Mouse (Mus musculus) small intestine, adult 2 months (tissue): Measurements from ENCODE around the gene Strbp. TPM values are rescaled to one million over a fixed set of nuclear protein-coding genes. Genes with fewer than 3 reads are reported as not detected.

ENCODE experiments used
- H3K27ac ChIP-seq: fragments of 200-500 bp; 2 replicates; pipeline ENCODE4 v1.5.1; 2012; ENCODE audit warnings: low read depth, low read length, control low read depth, inconsistent platforms; ENCODE audit not compliant: insufficient read depth
- H3K27me3 ChIP-seq: fragments of 200-500 bp; 2 replicates; pipeline ENCODE4 v1.6.1; 2012; ENCODE audit warnings: mild to moderate bottlenecking, moderate library complexity, low read length, inconsistent platforms; ENCODE audit not compliant: control insufficient read depth, insufficient read depth
- H3K36me3 ChIP-seq: fragments of 200-500 bp; 2 replicates; pipeline ENCODE4 v1.6.1; 2012; ENCODE audit warnings: mild to moderate bottlenecking, low read length, control low read depth, inconsistent platforms; ENCODE audit not compliant: control insufficient read depth, insufficient read depth
- H3K4me1 ChIP-seq: fragments of 200-500 bp; 2 replicates; pipeline ENCODE4 v1.6.1; 2012; ENCODE audit warnings: low read length, inconsistent platforms, mixed read lengths; ENCODE audit not compliant: control insufficient read depth, insufficient read depth, insufficient read length
- H3K4me3 ChIP-seq: fragments of 200-500 bp; 2 replicates; pipeline ENCODE4 v1.5.1; 2012; ENCODE audit warnings: low read depth, mild to moderate bottlenecking, control low read depth, inconsistent platforms, low read length, moderate library complexity
- CTCF ChIP-seq: fragments of 200-500 bp; IDR thresholded peaks from 2 replicates; pipeline ENCODE4 v1.5.1; 2012; ENCODE audit warnings: low read depth, mild to moderate bottlenecking, control low read depth, inconsistent platforms, low read length, moderate library complexity, mixed read lengths; ENCODE audit not compliant: insufficient replicate concordance, insufficient read length; ENCODE audit errors: extremely low read depth
- POLR2A ChIP-seq: fragments of 200-500 bp; IDR thresholded peaks from 2 replicates; pipeline ENCODE4 v1.6.1; 2012; ENCODE audit warnings: low read depth, mild to moderate bottlenecking, control low read depth, inconsistent platforms, low read length, moderate library complexity
- WGBS: fragments of 180-500 bp; shearing (Covaris S2); methylation state at CpG from one replicate; pipeline ENCODE4 v1.1.7; 2018; 5-methylcytosine and 5-hydroxymethylcytosine counted together
- polyA plus RNA-seq: library from polyadenylated mRNA; depleted of rRNA; stranded (reverse); fragments of >200 nt; gene quantifications from 2 replicates; pipeline ENCODE4 v1.2.3, GENCODE M21; 2012

Gene Strbp
- polyA plus RNA-seq, 1 experiment: 2.7 TPM

DNA sequence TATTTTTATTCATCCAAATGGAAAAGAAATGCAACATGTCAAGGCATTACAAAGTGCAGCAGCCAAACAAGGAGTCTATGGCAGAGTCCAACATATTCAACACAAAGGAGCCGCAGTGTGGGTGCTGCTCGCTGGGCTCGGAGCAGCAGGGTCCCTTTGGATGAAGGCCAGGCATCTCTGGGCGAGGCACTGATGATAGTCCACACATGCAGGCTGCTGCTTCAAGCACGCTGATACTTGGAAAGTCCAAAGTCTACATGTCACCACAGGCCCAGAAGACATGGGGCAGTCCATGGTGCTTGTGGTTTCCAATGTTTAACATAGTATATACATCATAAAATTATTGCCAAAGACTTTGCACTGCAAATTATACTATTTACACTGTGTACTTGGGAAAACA lies 133.8 kb downstream of the Strbp start:
- WGBS: 19% methylated on average over 5 of the region's 5 CpGs
- Histone ChIP-seq H3K27ac (no peak overlapping the region), H3K27me3 (no peaks in the 10 kb centered on the region), H3K36me3 (peaks cover 17% of the 10 kb centered on the region), H3K4me3 (no peak overlapping the region), H3K4me1 (peaks cover 7% of the 10 kb centered on the region; the same call in 1 of the 2 replicates)
- no peak for TF ChIP-seq POLR2A
- TF ChIP-seq CTCF: no peak

- TF ChIP-seq CTCF (no peak), POLR2A (no peak)
- 67% methylated on average over 1 of the region's 1 CpGs for WGBS
- no peak overlapping the region for H3K27ac ChIP-seq
Observed at GRCm38 (mm10) chr2:37566035-37566434, 137.6 kb downstream of the Strbp start.

GRCm38 (mm10) chr2:37565579-37565978 lies 138.1 kb downstream of the Strbp start:
- H3K36me3 ChIP-seq: peaks cover 39% of the 10 kb centered on the region
- WGBS: 20% methylated on average over 2 of the region's 2 CpGs
- H3K27me3 ChIP-seq: no peaks in the 10 kb centered on the region
- TF ChIP-seq POLR2A: no peak
- TF ChIP-seq CTCF: no peak
- no peak overlapping the region for H3K27ac ChIP-seq
- peaks cover 6% of the 10 kb centered on the region; the same call in 1 of the 2 replicates for H3K4me1 ChIP-seq
- H3K4me3 ChIP-seq: no peak overlapping the region

More at GRCm38 (mm10) chr2:37566035-37566434, 137.6 kb downstream of the Strbp start:
- peaks cover 7% of the 10 kb centered on the region; the same call in 1 of the 2 replicates for H3K4me1 ChIP-seq
- peaks cover 39% of the 10 kb centered on the region for H3K36me3 ChIP-seq
- H3K27me3 ChIP-seq: no peaks in the 10 kb centered on the region
- no peak overlapping the region for H3K4me3 ChIP-seq

GRCm38 (mm10) chr2:37556366-37556765 lies 147.3 kb downstream of the Strbp start:
- TF ChIP-seq CTCF (no peak), POLR2A (no peak)
- no peak overlapping the region for H3K27ac ChIP-seq
- H3K36me3 ChIP-seq: peaks cover 61% of the 10 kb centered on the region
- no peaks in the 10 kb centered on the region for H3K27me3 ChIP-seq
- 90% methylated on average over 2 of the region's 2 CpGs for WGBS
- H3K4me1 ChIP-seq: no peaks in the 10 kb centered on the region
- H3K4me3 ChIP-seq: no peak overlapping the region

DNA sequence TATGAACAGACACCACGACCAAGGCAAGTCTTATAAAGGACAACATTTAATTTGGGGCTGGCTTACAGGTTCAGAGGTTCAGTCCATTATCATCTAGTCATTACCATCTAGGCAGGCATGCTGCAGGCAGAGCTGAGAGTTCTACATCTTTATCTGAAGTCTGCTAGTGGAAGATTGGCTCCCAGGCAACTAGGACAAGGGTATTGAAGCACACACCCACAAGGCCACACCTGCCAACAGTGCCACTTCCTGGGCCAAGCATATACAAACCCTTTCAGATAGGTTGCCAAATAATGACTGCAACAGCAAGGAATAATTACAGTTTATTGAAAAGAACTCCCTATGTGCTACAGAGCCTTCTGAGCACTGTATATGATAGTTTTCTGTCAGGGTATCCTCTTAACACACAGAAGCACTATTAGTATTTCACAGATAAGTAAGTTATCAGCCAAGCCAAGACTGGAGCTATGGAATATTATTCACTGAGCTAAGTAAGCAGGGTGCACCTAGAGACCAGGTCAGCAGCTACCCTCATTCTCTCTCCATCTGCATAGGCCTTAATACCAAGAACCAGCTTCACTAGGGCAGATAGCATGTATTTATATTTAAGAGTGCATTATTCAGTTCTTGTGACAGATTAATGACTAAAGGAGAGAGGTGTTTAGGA lies 154.2 kb downstream of the Strbp start:
- no peak overlapping the region for H3K27ac ChIP-seq
- no peak for TF ChIP-seq CTCF
- TF ChIP-seq POLR2A: no peak
- 44% methylated on average over 1 of the region's 1 CpGs for WGBS
- no peak overlapping the region for H3K4me3 ChIP-seq
- peaks cover 31% of the 10 kb centered on the region for H3K36me3 ChIP-seq
- no peaks in the 10 kb centered on the region for H3K27me3 ChIP-seq
- no peaks in the 10 kb centered on the region; the same call in 1 of the 2 replicates for H3K4me1 ChIP-seq

DNA sequence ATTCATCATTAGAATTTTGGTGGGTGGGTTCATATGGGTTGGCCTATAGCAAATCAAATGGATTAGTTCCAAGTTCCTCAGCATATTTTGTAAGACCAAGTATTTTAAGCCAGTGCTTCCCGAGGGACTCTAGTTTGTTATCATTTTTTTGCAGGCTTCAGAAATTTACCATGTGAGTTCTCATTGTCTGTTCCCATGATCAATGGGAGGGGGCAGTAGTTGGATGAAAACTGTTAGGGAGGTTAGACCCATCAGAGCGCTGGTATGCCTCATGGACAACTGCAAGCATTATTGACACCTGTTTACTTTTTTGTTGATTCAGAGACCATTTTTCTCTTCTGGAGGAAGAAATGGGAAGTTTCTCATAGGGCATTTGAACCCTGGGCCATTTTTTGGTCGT lies 172.0 kb downstream of the Strbp start:
- WGBS: 84% methylated on average over 3 of the region's 3 CpGs
- Histone ChIP-seq H3K4me3 (no peak overlapping the region), H3K27ac (no peak overlapping the region), H3K36me3 (peaks cover 10% of the 10 kb centered on the region), H3K27me3 (no peaks in the 10 kb centered on the region), H3K4me1 (no peaks in the 10 kb centered on the region)
- no peak for TF ChIP-seq CTCF
- no peak for TF ChIP-seq POLR2A

DNA sequence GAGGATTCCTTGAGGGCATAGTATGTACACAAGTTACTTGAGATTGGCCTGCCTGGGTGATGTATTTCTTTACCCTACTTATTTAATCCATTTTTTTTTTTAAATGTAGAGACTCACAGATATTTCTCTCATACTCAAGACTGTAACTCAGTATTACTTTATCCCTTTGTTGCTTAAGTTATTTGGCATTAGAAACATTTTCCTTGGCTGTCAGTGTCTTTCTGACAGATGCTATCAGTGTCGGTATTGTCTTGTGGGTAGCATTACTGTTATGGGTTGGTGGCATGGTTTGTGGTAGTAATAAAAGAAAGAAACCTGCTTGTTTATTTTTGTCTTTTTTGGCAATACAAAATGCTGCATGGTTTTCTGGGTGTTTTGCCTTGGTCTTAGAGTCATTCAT lies 172.9 kb downstream of the Strbp start:
- no peaks in the 10 kb centered on the region for H3K4me1 ChIP-seq
- H3K27ac ChIP-seq: no peak overlapping the region
- H3K4me3 ChIP-seq: no peak overlapping the region
- no peak for TF ChIP-seq CTCF
- TF ChIP-seq POLR2A: no peak
- no peaks in the 10 kb centered on the region for H3K27me3 ChIP-seq
- 91% methylated on average over 1 of the region's 1 CpGs for WGBS
- peaks cover 9% of the 10 kb centered on the region for H3K36me3 ChIP-seq

DNA sequence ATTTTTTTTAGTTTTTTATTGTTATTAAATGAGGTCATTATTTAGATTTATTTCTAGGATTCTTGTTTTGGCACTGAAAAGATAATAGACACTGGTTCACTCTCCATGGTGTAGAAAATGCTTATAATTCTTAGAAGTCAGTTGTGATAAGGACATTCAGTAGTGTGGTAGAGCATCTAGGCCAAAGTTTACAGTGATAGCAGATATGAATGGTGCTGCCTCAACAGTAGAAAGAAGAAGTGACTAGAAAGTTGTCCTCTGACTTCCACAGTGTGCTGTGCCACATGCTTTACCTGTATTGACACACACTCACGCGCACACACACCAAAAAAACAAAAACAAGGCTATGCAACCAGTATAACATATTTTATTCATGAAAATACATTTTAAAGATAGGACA lies 174.3 kb downstream of the Strbp start:
- Histone ChIP-seq H3K27ac (no peak overlapping the region), H3K27me3 (no peaks in the 10 kb centered on the region), H3K4me3 (no peak overlapping the region), H3K4me1 (no peaks in the 10 kb centered on the region), H3K36me3 (peaks cover 5% of the 10 kb centered on the region)
- 97% methylated on average over 2 of the region's 2 CpGs for WGBS
- TF ChIP-seq POLR2A: no peak
